Mouse (Mus musculus) hematopoietic multipotent progenitor cell, adult 10-12 weeks (in vitro differentiated cells): ENCODE results near the gene Ccnt2. TPM values are rescaled to one million over a fixed set of nuclear protein-coding genes. Genes with fewer than 3 reads are reported as not detected.

Experiments used
- polyA plus RNA-seq: library from polyadenylated mRNA; stranded (reverse); fragments of >175 nt; gene quantifications from 2 replicates; pipeline ENCODE4 v1.2.3, GENCODE M21; 2012; ENCODE audit warnings: low replicate concordance

Gene Ccnt2
- polyA plus RNA-seq = 16.6 and 17.9 TPM in 2 replicates

DNA sequence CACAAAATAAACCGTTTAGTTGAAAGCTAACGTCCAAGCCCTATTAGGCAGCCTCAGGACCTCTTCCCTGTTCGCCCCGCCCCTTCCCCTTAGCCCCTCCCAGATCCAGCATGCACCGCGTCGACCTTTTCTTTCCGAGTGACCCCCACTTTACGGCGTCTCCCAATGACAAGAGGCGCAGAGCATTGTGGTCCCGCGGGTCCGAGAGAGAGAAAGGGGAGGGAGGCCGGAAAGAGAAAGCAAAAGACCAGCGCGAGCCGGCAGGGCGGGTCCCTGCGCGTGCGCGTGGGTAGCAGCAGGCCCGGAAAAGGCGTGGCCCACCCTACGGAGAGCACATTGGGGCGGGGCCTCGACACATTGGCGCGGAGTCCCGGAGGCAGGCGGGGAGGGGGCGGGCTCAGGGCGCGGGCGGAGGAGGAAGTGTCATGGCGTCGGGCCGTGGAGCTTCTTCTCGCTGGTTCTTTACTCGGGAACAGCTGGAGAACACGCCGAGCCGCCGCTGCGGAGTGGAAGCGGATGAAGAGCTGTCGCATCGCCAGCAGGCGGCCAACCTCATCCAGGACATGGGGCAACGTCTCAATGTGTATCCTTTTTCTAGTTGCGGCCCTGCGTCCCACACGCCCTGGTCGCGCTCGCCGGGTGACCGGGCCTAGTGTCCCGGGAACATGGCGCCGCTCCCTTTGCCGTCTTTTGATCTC lies at the start of gene Ccnt2:
TSS of gene Ccnt2 (plus strand) at position 362 of the 698 bp plus-strand sequence.

GRCm38 (mm10) chr1:127729096-127729495 lies 44.9 kb upstream of the Ccnt2 start, which contains the start of gene Acmsd:
Acmsd (plus strand) TSS chr1:127729413.

DNA sequence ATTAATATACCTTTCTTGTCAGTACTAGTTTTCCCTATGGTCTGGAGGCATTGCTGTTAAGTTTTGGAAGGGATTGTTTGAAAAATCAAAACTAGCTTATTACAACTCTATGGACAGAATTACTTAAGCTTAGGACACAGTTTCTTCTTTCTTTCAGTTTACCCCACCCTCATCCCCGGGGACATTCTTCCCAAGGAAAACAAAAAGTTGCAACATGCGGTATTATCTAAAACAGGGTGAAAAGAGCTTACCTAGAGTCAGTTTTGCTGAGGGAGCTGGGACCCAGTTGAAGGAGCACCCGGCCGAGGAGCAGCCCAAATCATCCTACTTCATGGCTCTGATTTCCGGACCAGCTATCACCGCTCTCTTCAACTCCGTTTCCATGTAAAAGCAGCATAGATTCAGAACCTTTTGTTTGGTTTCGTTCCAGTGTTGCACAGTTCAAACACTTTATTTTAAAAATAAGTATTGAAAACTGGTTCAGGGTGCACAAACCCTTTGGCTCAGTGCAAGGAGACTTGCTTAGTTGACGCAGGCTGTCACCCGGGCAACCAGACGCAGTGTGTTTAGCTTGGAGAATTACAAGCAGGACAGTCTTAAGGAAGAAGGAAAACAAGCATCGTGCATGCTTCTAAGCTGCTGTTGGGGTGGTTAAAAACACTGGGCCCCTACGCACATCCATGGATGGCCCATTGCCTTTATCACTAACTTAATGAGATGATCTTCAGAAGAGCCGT lies 80.7 kb downstream of the Ccnt2 start, which contains the start of gene Map3k19:
TSS of gene Map3k19 (minus strand) at position 546 of the 737 bp plus-strand sequence.

Other genes starting within 250 kb of the Ccnt2 start
- gene Tmem163, start 94.6 kb upstream of the Ccnt2 start, polyA plus RNA-seq = 9.3 and 17.1 TPM in 2 replicates
- gene Acmsd, start 44.8 kb upstream of the Ccnt2 start, polyA plus RNA-seq = 0.58 TPM in 1 of 2 replicates, not detected in the other
- 0.10 and 0.18 TPM in 2 replicates for gene Map3k19, start 80.9 kb downstream of the Ccnt2 start, polyA plus RNA-seq
- gene Rab3gap1, start 94.6 kb downstream of the Ccnt2 start, polyA plus RNA-seq = 42.2 and 59.3 TPM in 2 replicates